Mouse (Mus musculus): ENCODE results near the gene 1700102P08Rik.

DNA sequence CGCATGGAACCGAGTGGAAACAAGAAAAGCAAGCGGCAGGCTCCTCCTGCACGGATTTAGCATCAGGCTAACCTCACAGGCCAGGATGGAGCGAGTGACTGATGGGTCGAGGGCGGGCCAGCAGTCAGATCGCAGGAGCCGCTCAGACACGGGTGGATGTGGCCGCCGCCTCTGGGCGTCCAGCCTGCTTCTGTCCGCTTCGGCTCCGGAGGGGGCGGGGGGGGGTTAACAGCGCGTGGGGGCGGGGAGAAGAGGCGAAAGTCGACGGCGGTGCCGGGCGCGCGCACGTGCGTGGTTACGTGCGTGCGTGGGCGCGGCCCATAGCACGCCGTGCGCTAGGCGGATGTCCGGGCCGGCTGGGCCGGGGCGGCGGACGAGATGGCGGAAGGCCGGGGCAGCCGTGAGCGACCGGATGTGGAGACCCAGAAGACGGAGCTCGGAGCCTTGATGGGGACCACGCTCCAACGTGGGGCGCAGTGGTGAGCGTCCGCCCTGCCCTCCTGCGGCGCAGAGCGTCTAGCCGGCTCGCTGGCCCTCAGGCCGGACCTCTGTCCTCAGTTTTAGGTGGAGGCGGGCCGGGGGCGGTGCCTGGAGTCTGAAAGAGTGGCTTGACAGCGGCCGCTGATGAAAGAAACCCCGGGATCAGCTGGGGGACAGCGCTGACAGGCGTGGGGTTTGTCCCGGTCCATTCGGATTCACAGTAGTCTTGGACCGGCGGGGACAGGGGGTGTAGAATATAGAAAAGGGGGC lies 44.9 kb upstream of the 1700102P08Rik start, which contains the start of gene Usp4:
- TF ChIP-seq CTCF (conservative IDR thresholded peaks at IDR 0.05 in 1 of 2, IDR thresholded peaks at IDR 0.05 in 1 of 2; ENCODE audit: low read depth in 2 of 2, low read length in 2 of 2), result no peak
- TF ChIP-seq SMC3 (IDR thresholded peaks at IDR 0.05; ENCODE audit: low read depth, low read length), result no peak
- no peak for TF ChIP-seq ZC3H11A (IDR thresholded peaks at IDR 0.05; ENCODE audit: low read depth, low read length)
- no peak; the same call in 1 of the 2 replicates for TF ChIP-seq CHD2 (IDR thresholded peaks at IDR 0.05; ENCODE audit: low read length)
- TF ChIP-seq ZKSCAN1 (IDR thresholded peaks at IDR 0.05; ENCODE audit: borderline replicate concordance, low read depth, low read length), result no peak
- peak; percentile 32 for TF ChIP-seq MAX (IDR thresholded peaks at IDR 0.05; ENCODE audit: low read length)
- no peak for TF ChIP-seq MAZ (IDR thresholded peaks at IDR 0.05; ENCODE audit: low read depth, low read length)
- peak; percentile 91 for TF ChIP-seq POLR2A (IDR thresholded peaks at IDR 0.05; ENCODE audit: low read depth, low read length)
- no peak for TF ChIP-seq GABPA (IDR thresholded peaks at IDR 0.05; ENCODE audit: insufficient replicate concordance, low read depth, low read length)
- TF ChIP-seq EP300 (IDR thresholded peaks at IDR 0.05; ENCODE audit: low read length), result no peak
- no peak for TF ChIP-seq USF1 (IDR thresholded peaks at IDR 0.05; ENCODE audit: low read depth, low read length)
- TF ChIP-seq RCOR1 (conservative IDR thresholded peaks at IDR 0.05; ENCODE audit: low read depth, low read length), result no peak
- TF ChIP-seq USF2 (conservative IDR thresholded peaks at IDR 0.05; ENCODE audit: low read depth, low read length), result no peak
- peak; percentile 77 for TF ChIP-seq TCF12 (IDR thresholded peaks at IDR 0.05; ENCODE audit: low read depth, low read length)
